Mouse (Mus musculus) urinary bladder, postnatal 10 days (tissue): ENCODE measurements around the gene Neurl4.
A peak's percentile ranks its signal among the peaks of the same experiment; 100 is the strongest.
"Not testable (repeated sequence)": the region's sequence is repeated elsewhere in the genome, so short reads cannot be mapped to it uniquely, and the experiment has no call there.

Experiments
- DNase-seq: peaks from one replicate; pipeline ENCODE4 v3.0.0; 2022; ENCODE audit warnings: low spot score

Gene Neurl4

GRCm38 (mm10) chr11:69913554-69914371 is 12.9 kb downstream of the Neurl4 start, which contains the start of gene Gps2:
Gene Gps2 (plus strand): TSS chr11:69913888.
- peak; percentile 76 for DNase-seq

DNA sequence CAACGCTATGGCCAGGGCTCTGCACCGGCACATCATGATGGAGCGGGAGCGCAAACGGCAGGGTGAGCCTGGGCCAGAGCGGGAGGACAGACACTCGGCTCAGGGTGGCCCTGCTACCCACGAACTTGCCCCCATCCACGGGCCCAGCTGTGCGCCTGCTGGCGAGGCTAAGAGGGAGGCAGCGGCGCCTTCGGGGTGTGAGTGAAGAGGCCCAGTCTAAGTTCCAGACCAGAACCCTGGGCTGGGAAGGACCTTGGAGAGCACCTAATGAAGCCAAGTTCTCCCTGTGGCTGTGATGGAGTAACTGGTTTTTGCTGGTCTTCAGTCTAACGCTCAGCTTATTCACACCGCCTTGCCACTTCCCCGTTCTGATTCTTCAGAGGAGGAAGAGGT is 13.5 kb downstream of the Neurl4 start:
- DNase-seq, result no peak

DNA sequence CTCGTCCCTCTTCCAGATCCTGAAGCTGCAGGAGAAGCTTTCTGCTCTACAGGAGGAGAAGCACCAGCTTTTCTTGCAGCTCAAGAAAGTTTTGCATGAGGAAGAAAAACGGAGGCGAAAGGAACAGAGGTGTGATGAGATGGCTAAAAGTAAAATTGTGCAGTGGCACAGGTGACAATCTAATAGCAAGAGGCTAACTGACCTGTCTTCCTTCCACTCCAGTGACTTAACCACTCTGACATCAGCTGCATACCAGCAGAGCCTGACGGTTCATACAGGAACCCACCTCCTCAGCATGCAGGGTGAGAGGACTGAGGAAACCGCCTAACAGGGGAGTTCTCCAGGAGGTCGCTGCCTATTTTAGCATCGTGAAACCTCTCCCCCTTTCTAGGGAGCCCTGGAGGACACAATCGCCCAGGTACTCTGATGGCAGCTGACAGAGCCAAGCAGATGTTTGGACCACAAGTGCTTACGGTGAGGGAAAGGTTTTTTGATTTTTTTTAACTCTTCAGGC is 14.1 kb downstream of the Neurl4 start:
- no peak for DNase-seq

- DNase-seq, result no peak
Measured at GRCm38 (mm10) chr11:69915667-69916627, 15.1 kb downstream of the Neurl4 start.

DNA sequence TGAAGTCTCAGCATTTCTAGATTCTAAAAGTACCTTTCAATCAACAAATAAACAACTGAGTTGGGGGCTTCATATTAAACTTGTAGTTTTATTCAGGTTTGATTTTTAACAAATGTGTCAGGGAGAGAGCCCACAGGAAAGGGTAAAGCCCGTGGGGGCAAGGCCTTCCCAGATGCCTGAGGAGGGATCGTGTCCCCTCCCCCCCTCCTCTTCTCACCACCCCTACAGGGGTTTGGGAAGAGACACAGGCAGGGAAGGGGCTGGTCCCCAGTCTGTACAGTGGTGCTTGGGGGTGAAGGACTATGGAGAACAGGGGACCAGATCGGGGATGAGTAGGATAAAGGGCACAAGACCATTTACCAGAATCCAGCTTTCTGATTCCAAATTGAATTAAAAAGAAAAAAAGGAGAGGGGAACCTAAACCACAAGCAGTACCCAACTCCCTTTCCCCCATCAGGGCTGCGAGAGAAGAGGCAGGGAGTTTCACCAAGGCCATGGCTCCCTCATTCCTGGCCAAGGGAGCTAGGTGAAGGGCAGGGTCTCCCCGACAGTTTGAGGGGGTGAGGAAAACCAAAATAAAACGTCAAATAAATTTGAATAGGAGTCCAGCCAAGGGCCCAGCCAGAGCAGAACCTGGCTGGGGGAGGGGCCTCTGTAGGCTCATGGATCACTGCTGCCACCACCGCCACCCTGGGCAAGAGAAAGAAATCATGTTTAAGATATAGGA is 15.9 kb downstream of the Neurl4 start:
- not testable (repeated sequence) for DNase-seq

GRCm38 (mm10) chr11:69917379-69917948 is 16.6 kb downstream of the Neurl4 start:
- no peak for DNase-seq

DNA sequence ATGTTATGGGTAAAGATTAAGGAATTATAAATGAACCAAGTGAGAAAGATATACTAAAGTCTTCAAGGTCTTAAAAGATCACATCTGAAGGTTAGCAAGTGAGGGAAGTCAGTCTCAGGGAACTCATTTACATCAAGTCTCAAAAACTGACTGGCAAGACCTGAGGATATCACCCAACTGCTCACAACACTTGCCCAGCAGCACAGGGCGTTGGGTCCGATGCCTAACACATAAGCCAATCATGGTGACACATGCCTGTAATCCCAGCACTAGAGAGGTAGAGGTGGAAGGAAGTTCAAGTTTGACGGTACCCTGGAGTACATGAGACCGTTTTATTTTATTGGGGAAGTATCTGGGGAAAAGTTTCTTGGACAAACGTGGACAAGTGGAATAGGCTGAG is 17.2 kb downstream of the Neurl4 start:
- no peak for DNase-seq

- no peak for DNase-seq
Measured at GRCm38 (mm10) chr11:69919053-69919452, 18.2 kb downstream of the Neurl4 start.

GRCm38 (mm10) chr11:69919661-69920265 is 18.9 kb downstream of the Neurl4 start:
- DNase-seq, result no peak

GRCm38 (mm10) chr11:69920266-69921031 is 19.6 kb downstream of the Neurl4 start:
- DNase-seq, result no peak

GRCm38 (mm10) chr11:69921114-69922011 is 20.5 kb downstream of the Neurl4 start, which contains the start of gene Eif5a:
Gene Eif5a (minus strand): TSS chr11:69921958.
- DNase-seq, result peak; percentile 100

DNA sequence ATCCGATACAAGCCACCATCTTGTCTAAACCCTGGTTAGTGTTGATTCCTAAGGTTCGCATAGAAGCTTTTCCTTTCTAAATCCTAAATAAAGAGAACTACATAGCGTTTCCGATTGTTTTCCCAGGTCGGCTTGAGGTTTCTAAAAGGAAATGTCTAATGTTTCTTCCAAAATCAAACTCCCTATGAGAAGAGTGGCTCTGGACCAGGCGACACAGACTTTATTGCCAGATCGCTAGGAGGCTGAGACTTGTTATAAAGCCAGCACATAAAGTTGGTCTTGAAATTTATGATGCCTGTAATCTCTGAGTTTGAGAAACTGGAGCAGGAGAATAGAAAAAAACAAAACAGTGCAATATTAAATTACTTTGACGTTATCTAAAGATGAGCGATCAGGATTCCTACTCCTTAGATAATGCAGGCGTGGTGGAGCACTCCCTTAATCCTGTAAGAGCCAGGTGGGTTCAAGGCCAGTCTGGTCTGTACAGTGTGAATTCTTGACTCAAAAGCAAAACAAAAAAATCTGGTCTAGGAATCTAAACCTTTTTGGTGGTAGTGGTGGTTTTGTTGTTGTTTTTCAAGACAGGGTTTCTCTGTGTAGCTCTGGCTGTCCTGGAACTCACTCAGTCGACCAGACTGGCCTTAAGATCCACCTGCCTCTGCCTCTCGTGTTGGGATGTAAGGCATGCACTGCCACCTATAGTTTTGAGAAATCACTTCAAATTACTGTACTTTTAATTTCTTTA is 21.3 kb downstream of the Neurl4 start:
- DNase-seq, result no peak

- DNase-seq, result no peak
Measured at GRCm38 (mm10) chr11:69922796-69923195, 21.9 kb downstream of the Neurl4 start.

- DNase-seq, result no peak
Measured at GRCm38 (mm10) chr11:69927501-69927900, 26.6 kb downstream of the Neurl4 start.

DNA sequence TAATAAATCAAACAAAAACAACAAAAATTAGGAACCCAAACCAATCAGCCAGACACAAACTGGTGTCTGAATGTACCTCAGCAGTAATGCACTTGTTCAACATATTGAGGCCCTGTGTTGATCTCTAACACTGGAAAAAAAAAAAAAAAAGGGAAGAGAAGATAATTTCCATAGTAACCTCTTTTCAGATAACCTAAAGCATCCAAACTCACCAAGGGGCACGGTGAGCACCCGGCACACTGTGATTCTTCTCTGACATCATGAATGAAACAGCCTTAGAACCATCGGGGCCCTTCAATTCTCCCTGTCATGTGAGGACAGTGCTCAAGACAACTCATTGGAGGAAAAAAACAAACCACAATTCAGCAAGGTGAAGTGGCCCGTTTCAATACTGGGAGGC is 28.8 kb downstream of the Neurl4 start:
- no peak for DNase-seq

DNA sequence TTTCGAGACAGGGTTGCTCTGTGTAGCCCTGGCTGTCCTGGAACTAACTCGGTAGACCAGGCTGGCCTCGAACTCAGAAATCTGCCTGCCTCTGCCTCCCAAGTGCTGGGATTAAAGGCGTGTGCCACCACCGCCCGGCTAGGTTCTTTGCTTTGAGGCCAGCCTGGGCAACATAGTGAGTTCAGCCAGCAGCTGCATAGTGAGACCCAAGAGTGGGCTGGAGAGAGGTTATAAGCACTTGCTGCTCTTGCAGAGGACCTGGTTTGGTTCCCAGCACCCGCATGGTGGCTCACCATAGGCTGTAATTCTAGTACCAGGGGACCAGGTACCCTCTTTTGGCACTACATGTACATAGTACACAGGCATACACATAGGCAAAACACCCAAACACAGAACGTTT is 29.3 kb downstream of the Neurl4 start:
- not testable (repeated sequence) for DNase-seq

- DNase-seq, result no peak
Measured at GRCm38 (mm10) chr11:69930967-69931537, 30.2 kb downstream of the Neurl4 start.

DNA sequence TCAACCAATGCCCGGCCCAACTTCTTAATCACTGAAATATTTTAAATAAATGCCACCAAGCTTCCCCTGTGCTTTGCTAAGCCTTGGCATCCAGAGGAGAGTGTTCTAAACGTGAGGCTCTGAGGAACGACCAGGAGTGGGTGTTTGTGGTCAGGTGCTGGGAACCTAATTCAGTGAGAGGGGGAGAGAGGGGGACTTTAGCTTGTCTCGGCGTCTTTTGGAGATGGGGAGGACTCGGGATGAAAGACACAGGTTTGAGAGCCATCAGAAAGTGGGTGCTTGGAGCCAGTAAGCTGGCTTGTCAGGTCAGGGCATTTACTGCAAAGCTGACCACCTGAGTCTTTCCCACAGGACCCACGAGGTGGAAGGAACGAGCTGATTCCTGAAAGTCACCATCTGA is 30.9 kb downstream of the Neurl4 start:
- no peak for DNase-seq
